Mouse (Mus musculus) olfactory bulb, adult 2 months (tissue): ENCODE measurements around the gene Thoc2.

Experiments
- CTCF ChIP-seq: fragments of 200-500 bp; IDR thresholded peaks from 2 replicates; pipeline ENCODE4 v1.5.1; 2012; ENCODE audit warnings: low read depth, mild to moderate bottlenecking, low read length, moderate library complexity; ENCODE audit not compliant: insufficient read depth
- POLR2A ChIP-seq: fragments of 200-500 bp; IDR thresholded peaks from 2 replicates; pipeline ENCODE4 v1.6.1; 2012; ENCODE audit warnings: mild to moderate bottlenecking, low read depth, low read length, moderate library complexity; ENCODE audit not compliant: insufficient read depth

GRCm38 (mm10) chrX:41924708-41925107, 4.2 kb upstream of the Thoc2 start:
- no peak for TF ChIP-seq POLR2A
- TF ChIP-seq CTCF, result no peak
